Comparison of ENCODE assay signal across 17 mouse cellular contexts in the genomic region with DNA sequence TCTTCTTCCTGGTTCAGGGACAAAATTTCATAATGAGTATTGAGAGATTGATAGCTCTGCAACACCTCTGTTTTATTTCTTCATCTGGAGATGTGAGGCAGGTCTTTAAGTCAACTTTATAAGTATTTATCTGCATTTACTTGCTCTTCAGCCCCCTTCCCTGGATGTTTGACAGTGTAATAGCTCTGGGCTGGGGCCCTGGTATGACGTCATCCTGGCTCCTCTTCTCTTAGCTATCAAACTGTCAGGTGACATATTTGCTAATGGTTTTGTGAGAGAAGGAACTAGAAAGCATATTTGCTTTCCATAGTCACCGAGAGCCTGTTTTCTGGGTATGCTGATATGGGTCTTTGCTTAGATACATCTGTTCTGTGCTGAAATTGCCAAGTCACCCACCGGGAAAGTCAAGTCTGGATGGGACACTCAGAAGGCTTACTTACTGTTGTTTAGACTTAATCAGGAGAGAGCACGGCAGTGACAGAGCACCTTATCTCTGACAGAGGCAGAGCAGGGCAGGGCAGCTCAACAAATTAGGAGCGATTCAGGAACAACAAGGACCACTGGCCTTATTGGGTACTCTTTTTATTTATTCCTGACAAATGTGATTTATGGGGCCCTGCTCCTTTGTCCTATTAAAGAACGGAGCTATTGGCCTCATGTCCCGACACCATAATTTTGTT.
DNase-seq lines count a peak whose midpoint lies in the region; ATAC-seq and TF ChIP-seq lines count a peak whose summit lies in the region.
"Had no signal": no experiment of that assay in that cellular context is flagged by ENCODE, and none has a peak within 500 bp of the region (broad histone marks: within the 10 kb centered on the region; RNA-seq: fewer than 3 reads in every experiment).

No protein-coding gene starts in this region.

- 0 out of 2 replicates have a peak, but pooled peaks have one; percentile 48 for TF ChIP-seq EP300 in liver, embryonic 14.5 days (IDR thresholded peaks at IDR 0.05; ENCODE audit: low read depth)
- TF ChIP-seq EP300 in stomach, postnatal 0 days (optimal IDR thresholded peaks at IDR 0.05) = no peak

- 42% methylated on average over 7 of the region's 7 CpGs for WGBS in neural tube, embryonic 12.5 days
- WGBS in neural tube, embryonic 15.5 days = 29% methylated on average over 7 of the region's 7 CpGs
- WGBS in liver, embryonic 14.5 days (ENCODE audit: insufficient replicate concordance) = 20% methylated on average over 7 of the region's 7 CpGs
- 10% methylated on average over 7 of the region's 7 CpGs for WGBS in stomach, postnatal 0 days

- no peaks in the 10 kb centered on the region for H3K36me3 ChIP-seq in neural tube, embryonic 12.5 days
- no peaks in the 10 kb centered on the region for H3K36me3 ChIP-seq in neural tube, embryonic 15.5 days
- H3K36me3 ChIP-seq in liver, embryonic 14.5 days (replicated peaks; ENCODE audit: control insufficient read depth, insufficient read depth, low read depth) = no peaks in the 10 kb centered on the region
- no peaks in the 10 kb centered on the region for H3K36me3 ChIP-seq in stomach, postnatal 0 days (ENCODE audit: control insufficient read depth, insufficient read depth, low read length)
- H3K36me3 ChIP-seq: embryonic facial prominence, embryonic 12.5 days; forebrain, embryonic 10.5 days; heart, embryonic 15.5 days; hindbrain, embryonic 15.5 days; midbrain, embryonic 12.5 days had no signal

- peak; percentile 16 for DNase-seq in embryo, embryonic 11 days
- peak in 1 of 3 experiments; percentile 22 for DNase-seq in liver, embryonic 14.5 days (ENCODE audit: low read depth in 3 of 3, low spot score in 3 of 3)
- DNase-seq in stomach, postnatal 0 days (ENCODE audit: low spot score) = peak; percentile 19
- no peak for DNase-seq in right cerebral cortex, postnatal 25 days
- DNase-seq in spleen, postnatal 36 days (ENCODE audit: low spot score in 2 of 2) = no peak
- DNase-seq: cerebellum, adult 2 months; kidney, postnatal 14 days; lung, postnatal 10 days; spleen, adult 18-20 months had no signal

- no peak for TF ChIP-seq CTCF in liver, embryonic 14.5 days (IDR thresholded peaks at IDR 0.05; ENCODE audit: low read depth)
- no peak for TF ChIP-seq CTCF in stomach, postnatal 0 days (IDR thresholded peaks at IDR 0.05; ENCODE audit: low read depth)

- no peak overlapping the region for H3K27ac ChIP-seq in neural tube, embryonic 12.5 days
- no peak overlapping the region for H3K27ac ChIP-seq in neural tube, embryonic 15.5 days (replicated peaks)
- H3K27ac ChIP-seq in liver, embryonic 14.5 days = no peak overlapping the region
- H3K27ac ChIP-seq in stomach, postnatal 0 days (replicated peaks) = peak overlapping the region; percentile 63
- H3K27ac ChIP-seq: embryonic facial prominence, embryonic 12.5 days; forebrain, embryonic 10.5 days; heart, embryonic 15.5 days; hindbrain, embryonic 15.5 days; midbrain, embryonic 12.5 days had no signal

- ATAC-seq in neural tube, embryonic 12.5 days (ENCODE audit: low FRiP score, low read depth) = peak; percentile 29; the same call in 1 of the 2 replicates
- no peak for ATAC-seq in neural tube, embryonic 15.5 days (ENCODE audit: low FRiP score)
- peak; percentile 87 for ATAC-seq in liver, embryonic 14.5 days (ENCODE audit: insufficient read depth)
- ATAC-seq in stomach, postnatal 0 days (ENCODE audit: low FRiP score, low TSS enrichment) = peak; percentile 55
- ATAC-seq: CD4-positive, CD25-positive, alpha-beta regulatory T cell, adult 4 months had no signal

- H3K27me3 ChIP-seq in neural tube, embryonic 12.5 days (replicated peaks) = no peaks in the 10 kb centered on the region
- no peaks in the 10 kb centered on the region for H3K27me3 ChIP-seq in neural tube, embryonic 15.5 days (replicated peaks)
- H3K27me3 ChIP-seq in liver, embryonic 14.5 days (ENCODE audit: control insufficient read depth, insufficient read depth, low read length) = no peaks in the 10 kb centered on the region
- no peaks in the 10 kb centered on the region for H3K27me3 ChIP-seq in stomach, postnatal 0 days (ENCODE audit: control insufficient read depth, insufficient read depth, low read length)
- H3K27me3 ChIP-seq: embryonic facial prominence, embryonic 12.5 days; heart, embryonic 15.5 days; hindbrain, embryonic 15.5 days; midbrain, embryonic 12.5 days had no signal

- H3K9ac ChIP-seq in neural tube, embryonic 12.5 days = no peak overlapping the region
- no peak overlapping the region for H3K9ac ChIP-seq in neural tube, embryonic 15.5 days (replicated peaks)
- H3K9ac ChIP-seq in liver, embryonic 14.5 days (replicated peaks) = no peak overlapping the region
- no peak overlapping the region for H3K9ac ChIP-seq in stomach, postnatal 0 days (ENCODE audit: low read length)
- H3K9ac ChIP-seq: embryonic facial prominence, embryonic 12.5 days; heart, embryonic 15.5 days; hindbrain, embryonic 15.5 days; midbrain, embryonic 12.5 days had no signal

- H3K4me1 ChIP-seq in neural tube, embryonic 12.5 days = peaks cover 6% of the 10 kb centered on the region; the same call in 1 of the 2 replicates
- H3K4me1 ChIP-seq in neural tube, embryonic 15.5 days = no peaks in the 10 kb centered on the region
- peaks cover 0 to 1% of the 10 kb centered on the region in 2 experiments; a peak in 1 of 4 replicates for H3K4me1 ChIP-seq in liver, embryonic 14.5 days (replicated peaks; ENCODE audit: control insufficient read depth in 2 of 2, insufficient read depth in 2 of 2, low read length in 1 of 2)
- H3K4me1 ChIP-seq in stomach, postnatal 0 days (replicated peaks; ENCODE audit: control insufficient read depth, insufficient read depth) = no peaks in the 10 kb centered on the region
- H3K4me1 ChIP-seq: embryonic facial prominence, embryonic 12.5 days; hindbrain, embryonic 15.5 days; midbrain, embryonic 12.5 days had no signal

- H3K9me3 ChIP-seq in neural tube, embryonic 12.5 days = no peaks in the 10 kb centered on the region
- H3K9me3 ChIP-seq in neural tube, embryonic 15.5 days (replicated peaks) = no peaks in the 10 kb centered on the region
- H3K9me3 ChIP-seq in liver, embryonic 14.5 days (ENCODE audit: control insufficient read depth, low read length) = no peaks in the 10 kb centered on the region
- no peaks in the 10 kb centered on the region for H3K9me3 ChIP-seq in stomach, postnatal 0 days (ENCODE audit: control insufficient read depth, low read length)
- H3K9me3 ChIP-seq: embryonic facial prominence, embryonic 12.5 days; forebrain, embryonic 10.5 days; heart, embryonic 15.5 days; hindbrain, embryonic 15.5 days; midbrain, embryonic 12.5 days had no signal

- H3K4me3 ChIP-seq in neural tube, embryonic 12.5 days = no peak overlapping the region
- no peak overlapping the region for H3K4me3 ChIP-seq in neural tube, embryonic 15.5 days (replicated peaks)
- H3K4me3 ChIP-seq in liver, embryonic 14.5 days (ENCODE audit: insufficient read depth in 1 of 2, low read depth in 2 of 2, low read length in 2 of 2) = no peak overlapping the region
- no peak overlapping the region for H3K4me3 ChIP-seq in stomach, postnatal 0 days (ENCODE audit: low read depth, low read length)
- H3K4me3 ChIP-seq: embryonic facial prominence, embryonic 12.5 days; forebrain, embryonic 10.5 days; heart, embryonic 15.5 days; hindbrain, embryonic 15.5 days; midbrain, embryonic 12.5 days had no signal

- no peak overlapping the region for H3K4me2 ChIP-seq in neural tube, embryonic 12.5 days (replicated peaks)
- no peak overlapping the region for H3K4me2 ChIP-seq in neural tube, embryonic 15.5 days
- no peak overlapping the region for H3K4me2 ChIP-seq in liver, embryonic 14.5 days (ENCODE audit: low read depth)
- H3K4me2 ChIP-seq in stomach, postnatal 0 days (replicated peaks; ENCODE audit: low read depth) = no peak overlapping the region
- H3K4me2 ChIP-seq: embryonic facial prominence, embryonic 12.5 days; heart, embryonic 15.5 days; hindbrain, embryonic 15.5 days; midbrain, embryonic 12.5 days had no signal

Comparison
In these comparisons a context has a peak if more than half of its experiments do, and no peak if none do; other contexts are left out.
1. DNase-seq: peak in embryo, embryonic 11 days (single experiment) and stomach, postnatal 0 days (single experiment); none in right cerebral cortex, postnatal 25 days (single experiment) and spleen, postnatal 36 days (0 of 2).